Mouse (Mus musculus): ENCODE data around the gene Kctd12.

- TF ChIP-seq POLR2A (IDR thresholded peaks at IDR 0.05; ENCODE audit: insufficient read depth, low read depth, low read length) (no peak), CTCF (IDR thresholded peaks at IDR 0.05) (no peak)
These were observed 25.3 kb upstream of the Kctd12 start for GRCm38 (mm10) chr14:103007737-103008136.
